Mouse (Mus musculus): ENCODE data around the gene Cdcp1. TPM values are rescaled to one million over a fixed set of nuclear protein-coding genes. Genes with fewer than 3 reads are reported as not detected.

Cdcp1 gene
- polyA plus RNA-seq, 1 experiment = 0.95 TPM

- Histone ChIP-seq H3K4me3 (ENCODE audit: extremely low read depth, insufficient read depth, insufficient read length) (no peak overlapping the region), H3K27ac (ENCODE audit: insufficient read depth, low read length) (no peak overlapping the region), H3K4me1 (ENCODE audit: control insufficient read depth, insufficient read depth, insufficient read length) (no peaks in the 10 kb centered on the region), H3K36me3 (ENCODE audit: control insufficient read depth, insufficient read depth, low read length) (no peaks in the 10 kb centered on the region), H3K27me3 (ENCODE audit: control insufficient read depth, insufficient read depth, low read length) (no peaks in the 10 kb centered on the region)
- no peak for TF ChIP-seq CTCF (IDR thresholded peaks at IDR 0.05; ENCODE audit: extremely low read depth, insufficient read depth, insufficient read length, insufficient replicate concordance)
- TF ChIP-seq POLR2A (IDR thresholded peaks at IDR 0.05; ENCODE audit: low read depth, low read length) = no peak
- no peak for DNase-seq (ENCODE audit: low read depth in 1 of 2, low spot score in 2 of 2)
- WGBS = 82% methylated on average over 1 of the region's 1 CpGs
Observed at GRCm38 (mm10) chr9:123247992-123248391, 32.2 kb upstream of the Cdcp1 start.

- TF ChIP-seq CTCF (IDR thresholded peaks at IDR 0.05; ENCODE audit: extremely low read depth, insufficient read depth, insufficient read length, insufficient replicate concordance) = no peak
- no peak for TF ChIP-seq POLR2A (IDR thresholded peaks at IDR 0.05; ENCODE audit: low read depth, low read length)
- no peaks in the 10 kb centered on the region for H3K36me3 ChIP-seq (ENCODE audit: control insufficient read depth, insufficient read depth, low read length)
- no peak overlapping the region for H3K27ac ChIP-seq (ENCODE audit: insufficient read depth, low read length)
- DNase-seq (ENCODE audit: low read depth in 1 of 2, low spot score in 2 of 2) = no peak
- 80% methylated on average over 4 of the region's 4 CpGs for WGBS
- H3K27me3 ChIP-seq (ENCODE audit: control insufficient read depth, insufficient read depth, low read length) = no peaks in the 10 kb centered on the region
- no peaks in the 10 kb centered on the region for H3K4me1 ChIP-seq (ENCODE audit: control insufficient read depth, insufficient read depth, insufficient read length)
- no peak overlapping the region for H3K4me3 ChIP-seq (ENCODE audit: extremely low read depth, insufficient read depth, insufficient read length)
Observed at GRCm38 (mm10) chr9:123245146-123245545, 29.3 kb upstream of the Cdcp1 start.

- H3K4me3 ChIP-seq (ENCODE audit: extremely low read depth, insufficient read depth, insufficient read length) = no peak overlapping the region
- no peak overlapping the region for H3K27ac ChIP-seq (ENCODE audit: insufficient read depth, low read length)
- 66% methylated on average over 10 of the region's 10 CpGs for WGBS
- no peak for DNase-seq (ENCODE audit: low read depth in 1 of 2, low spot score in 2 of 2)
- TF ChIP-seq POLR2A (IDR thresholded peaks at IDR 0.05; ENCODE audit: low read depth, low read length) (no peak), CTCF (IDR thresholded peaks at IDR 0.05; ENCODE audit: extremely low read depth, insufficient read depth, insufficient read length, insufficient replicate concordance) (no peak)
- no peaks in the 10 kb centered on the region for H3K27me3 ChIP-seq (ENCODE audit: control insufficient read depth, insufficient read depth, low read length)
- no peaks in the 10 kb centered on the region for H3K4me1 ChIP-seq (ENCODE audit: control insufficient read depth, insufficient read depth, insufficient read length)
- no peaks in the 10 kb centered on the region for H3K36me3 ChIP-seq (ENCODE audit: control insufficient read depth, insufficient read depth, low read length)
Observed at GRCm38 (mm10) chr9:123243988-123244387, 28.1 kb upstream of the Cdcp1 start.

- 86% methylated on average over 5 of the region's 5 CpGs for WGBS
- no peak for TF ChIP-seq POLR2A (IDR thresholded peaks at IDR 0.05; ENCODE audit: low read depth, low read length)
- no peak overlapping the region for H3K4me3 ChIP-seq (ENCODE audit: extremely low read depth, insufficient read depth, insufficient read length)
- H3K4me1 ChIP-seq (ENCODE audit: control insufficient read depth, insufficient read depth, insufficient read length) = no peaks in the 10 kb centered on the region
- no peaks in the 10 kb centered on the region for H3K27me3 ChIP-seq (ENCODE audit: control insufficient read depth, insufficient read depth, low read length)
- H3K27ac ChIP-seq (ENCODE audit: insufficient read depth, low read length) = no peak overlapping the region
- H3K36me3 ChIP-seq (ENCODE audit: control insufficient read depth, insufficient read depth, low read length) = no peaks in the 10 kb centered on the region
- no peak for DNase-seq (ENCODE audit: low read depth in 1 of 2, low spot score in 2 of 2)
Observed at GRCm38 (mm10) chr9:123241191-123241590, 25.4 kb upstream of the Cdcp1 start.

- TF ChIP-seq CTCF (IDR thresholded peaks at IDR 0.05; ENCODE audit: extremely low read depth, insufficient read depth, insufficient read length, insufficient replicate concordance) (no peak), POLR2A (IDR thresholded peaks at IDR 0.05; ENCODE audit: low read depth, low read length) (no peak)
- Histone ChIP-seq H3K4me3 (ENCODE audit: extremely low read depth, insufficient read depth, insufficient read length) (no peak overlapping the region), H3K27me3 (ENCODE audit: control insufficient read depth, insufficient read depth, low read length) (no peaks in the 10 kb centered on the region), H3K4me1 (ENCODE audit: control insufficient read depth, insufficient read depth, insufficient read length) (no peaks in the 10 kb centered on the region; the same call in 1 of the 2 replicates), H3K27ac (ENCODE audit: insufficient read depth, low read length) (no peak overlapping the region), H3K36me3 (ENCODE audit: control insufficient read depth, insufficient read depth, low read length) (no peaks in the 10 kb centered on the region)
- WGBS = 76% methylated on average over 2 of the region's 2 CpGs
- no peak for DNase-seq (ENCODE audit: low read depth in 1 of 2, low spot score in 2 of 2)
Observed at GRCm38 (mm10) chr9:123240751-123241150, 24.9 kb upstream of the Cdcp1 start.

- no peaks in the 10 kb centered on the region for H3K27me3 ChIP-seq (ENCODE audit: control insufficient read depth, insufficient read depth, low read length)
- H3K27ac ChIP-seq (ENCODE audit: insufficient read depth, low read length) = no peak overlapping the region
- no peak for DNase-seq (ENCODE audit: low read depth in 1 of 2, low spot score in 2 of 2)
- WGBS = 88% methylated on average over 5 of the region's 5 CpGs
- no peaks in the 10 kb centered on the region for H3K36me3 ChIP-seq (ENCODE audit: control insufficient read depth, insufficient read depth, low read length)
- H3K4me3 ChIP-seq (ENCODE audit: extremely low read depth, insufficient read depth, insufficient read length) = no peak overlapping the region
- TF ChIP-seq POLR2A (IDR thresholded peaks at IDR 0.05; ENCODE audit: low read depth, low read length) (no peak), CTCF (IDR thresholded peaks at IDR 0.05; ENCODE audit: extremely low read depth, insufficient read depth, insufficient read length, insufficient replicate concordance) (no peak)
- no peaks in the 10 kb centered on the region; the same call in 1 of the 2 replicates for H3K4me1 ChIP-seq (ENCODE audit: control insufficient read depth, insufficient read depth, insufficient read length)
Observed at GRCm38 (mm10) chr9:123240271-123240670, 24.4 kb upstream of the Cdcp1 start.

- TF ChIP-seq CTCF (IDR thresholded peaks at IDR 0.05; ENCODE audit: extremely low read depth, insufficient read depth, insufficient read length, insufficient replicate concordance) (no peak), POLR2A (IDR thresholded peaks at IDR 0.05; ENCODE audit: low read depth, low read length) (no peak)
- 48% methylated on average over 2 of the region's 2 CpGs for WGBS
- Histone ChIP-seq H3K27me3 (ENCODE audit: control insufficient read depth, insufficient read depth, low read length) (no peaks in the 10 kb centered on the region), H3K4me1 (ENCODE audit: control insufficient read depth, insufficient read depth, insufficient read length) (no peaks in the 10 kb centered on the region; the same call in 1 of the 2 replicates), H3K4me3 (ENCODE audit: extremely low read depth, insufficient read depth, insufficient read length) (no peak overlapping the region), H3K27ac (ENCODE audit: insufficient read depth, low read length) (no peak overlapping the region), H3K36me3 (ENCODE audit: control insufficient read depth, insufficient read depth, low read length) (no peaks in the 10 kb centered on the region)
- no peak for DNase-seq (ENCODE audit: low read depth in 1 of 2, low spot score in 2 of 2)
Observed at GRCm38 (mm10) chr9:123239651-123240050, 23.8 kb upstream of the Cdcp1 start.

Data from spleen, adult 2 months (tissue).